Mouse (Mus musculus): Measurements from ENCODE around the gene Gstp1.

Gene Gstp1

GRCm38 (mm10) chr19:4003112-4003511 is 34.7 kb downstream of the Gstp1 start, which contains the start of gene Doc2g:
TSS of gene Doc2g (plus strand) at chr19:4003313.
- intact Hi-C loops (cut with DNase I): no loop called here

DNA sequence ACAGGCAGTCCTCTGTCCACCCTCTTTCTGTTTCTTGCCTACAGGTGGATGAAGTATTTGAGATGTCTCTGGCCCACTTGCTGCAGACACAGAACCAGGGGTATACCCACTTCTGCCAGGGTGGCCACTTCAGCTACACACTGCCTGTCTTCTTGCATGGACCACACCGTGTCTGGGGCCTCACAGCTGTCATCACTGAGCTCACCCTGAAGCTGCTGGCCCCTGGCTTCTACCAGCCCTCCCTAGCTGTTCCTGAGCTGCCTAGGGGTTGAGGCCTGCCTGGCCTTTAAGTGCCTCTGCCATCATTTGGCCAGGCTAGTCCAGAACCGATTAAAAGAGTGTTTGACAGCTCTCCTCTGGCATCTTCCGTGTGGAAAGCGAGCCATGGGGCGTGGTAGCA is 36.0 kb downstream of the Gstp1 start:
- intact Hi-C loops (cut with DNase I): no loop called here

- intact Hi-C loops (cut with DNase I): no loop called here
Measured at GRCm38 (mm10) chr19:4000949-4001525, 36.7 kb downstream of the Gstp1 start.

DNA sequence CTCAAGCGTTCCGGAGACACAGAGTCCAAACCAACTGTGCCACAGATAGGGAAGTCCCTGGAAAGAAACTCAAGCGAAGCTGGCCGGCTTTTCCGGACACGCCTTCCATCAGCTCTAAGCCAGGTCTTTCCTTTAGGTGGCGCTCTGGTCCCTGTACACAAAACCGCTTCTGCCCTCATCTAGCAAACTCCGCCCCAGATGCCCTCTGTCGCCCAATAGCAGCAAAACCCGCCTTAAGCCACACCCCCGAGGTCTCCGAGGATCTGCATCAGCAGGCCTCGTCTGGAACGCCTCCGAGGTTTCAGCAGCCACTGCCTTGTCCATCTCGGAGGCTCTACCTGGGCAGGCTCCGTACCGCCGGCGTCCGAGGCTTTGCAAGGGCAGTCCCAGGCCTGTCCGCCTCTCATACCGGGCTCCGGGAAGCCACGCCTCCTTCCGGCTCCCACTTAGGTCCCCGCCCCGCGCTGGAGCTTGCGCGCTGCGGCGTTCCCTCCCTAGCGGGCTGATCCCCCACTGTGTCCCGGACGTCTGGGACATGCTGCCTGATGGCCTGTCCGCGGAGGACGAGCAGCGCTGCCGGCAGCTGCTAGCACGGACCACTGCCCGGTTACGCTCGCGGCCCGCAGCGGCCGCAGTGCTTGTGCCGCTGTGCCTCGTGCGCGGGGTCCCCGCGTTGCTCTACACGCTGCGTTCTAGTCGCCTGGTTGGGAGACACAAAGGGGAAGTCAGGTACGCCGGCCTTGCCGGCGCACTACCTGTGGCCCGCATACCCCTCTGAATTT is 37.5 kb downstream of the Gstp1 start, which contains the start of the genes Nudt8 and Gm49405:
Gene Nudt8, plus strand, starts transcription at position 462 of the 782 bp plus-strand sequence.
Gene Gm49405, plus strand, starts transcription at position 508 of the 782 bp plus-strand sequence.
- intact Hi-C loops (cut with DNase I): no loop called here

DNA sequence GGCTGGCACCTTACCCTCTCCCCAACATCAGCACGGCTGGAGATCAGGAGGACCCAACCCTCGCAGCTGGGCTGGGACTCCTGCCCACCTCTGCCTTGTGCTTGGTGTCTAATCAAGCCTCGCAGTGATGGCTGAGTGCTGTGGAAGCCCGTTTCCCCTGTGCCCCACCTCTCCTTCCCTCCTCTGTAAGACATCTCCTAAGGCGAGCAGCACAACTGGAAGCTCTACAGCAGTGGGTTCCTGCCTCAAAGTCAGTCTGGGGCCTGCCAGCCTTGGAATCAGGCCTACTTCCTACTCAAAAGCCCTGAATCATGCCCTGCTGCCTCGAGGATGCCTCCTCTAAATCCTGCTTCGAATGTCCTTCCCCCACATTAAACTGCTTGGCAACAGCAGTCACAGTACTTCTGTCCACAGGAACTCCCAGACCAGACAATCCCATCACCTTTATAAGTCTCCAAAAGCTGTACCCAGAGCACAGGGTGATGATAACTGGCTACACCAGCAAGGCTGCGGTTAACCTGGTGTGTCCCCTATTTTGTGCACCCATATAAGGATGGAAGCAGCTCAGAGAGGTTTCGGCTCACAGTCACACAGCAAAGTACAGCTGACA is 38.6 kb downstream of the Gstp1 start:
- intact Hi-C loops (cut with DNase I): no loop called here

GRCm38 (mm10) chr19:3998335-3998734 is 39.5 kb downstream of the Gstp1 start:
- intact Hi-C loops (cut with DNase I): no loop called here

DNA sequence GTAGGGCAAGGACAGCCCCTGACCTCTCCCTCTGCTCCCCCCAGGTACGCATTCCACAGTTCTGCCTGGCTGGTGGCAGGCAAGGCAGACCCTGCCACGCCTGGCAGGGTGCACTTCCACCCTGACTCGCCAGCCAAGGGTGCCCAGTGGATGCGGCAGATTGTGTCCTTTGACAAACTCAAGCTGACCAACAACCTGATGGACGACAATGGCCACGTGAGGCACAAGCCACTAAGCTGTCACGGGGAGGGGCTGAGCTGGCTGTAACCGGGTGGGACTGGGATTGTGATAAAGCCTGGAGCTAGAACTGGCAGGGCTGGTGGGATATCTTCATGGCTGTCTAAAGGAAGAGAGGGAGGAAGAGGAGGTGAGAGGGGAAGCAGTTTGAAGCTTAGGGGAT is 40.6 kb downstream of the Gstp1 start:
- intact Hi-C loops (cut with DNase I): no loop called here

GRCm38 (mm10) chr19:3996747-3997146 is 41.0 kb downstream of the Gstp1 start:
- intact Hi-C loops (cut with DNase I): no loop called here

GRCm38 (mm10) chr19:3996106-3996505 is 41.7 kb downstream of the Gstp1 start:
- intact Hi-C loops (cut with DNase I): no loop called here

DNA sequence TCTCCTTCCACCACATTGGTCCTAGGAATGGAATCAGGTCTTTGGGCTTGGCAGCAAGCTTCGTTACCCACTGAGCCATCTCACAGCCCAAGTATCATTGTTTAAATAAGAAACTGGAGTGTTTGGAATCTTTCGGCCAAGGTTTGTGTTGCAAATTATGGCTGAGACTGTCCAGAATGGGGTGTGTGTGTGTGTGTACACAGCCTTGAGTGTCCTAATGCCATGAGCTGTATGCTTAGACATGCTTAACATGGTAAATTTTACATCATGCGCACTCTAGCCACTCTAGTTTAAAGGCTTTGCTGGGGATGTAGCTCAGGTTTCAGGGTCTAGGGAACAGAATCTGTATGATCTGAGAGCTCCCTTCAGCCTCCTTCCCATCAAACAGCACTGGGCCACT is 42.3 kb downstream of the Gstp1 start:
- intact Hi-C loops (cut with DNase I): no loop called here

GRCm38 (mm10) chr19:3994932-3995331 is 42.9 kb downstream of the Gstp1 start:
- intact Hi-C loops (cut with DNase I): no loop called here

GRCm38 (mm10) chr19:3992416-3992815 is 45.4 kb downstream of the Gstp1 start, which contains the start of gene Tbx10:
TSS of gene Tbx10 (plus strand) at chr19:3992752.
- intact Hi-C loops (cut with DNase I): no loop called here

DNA sequence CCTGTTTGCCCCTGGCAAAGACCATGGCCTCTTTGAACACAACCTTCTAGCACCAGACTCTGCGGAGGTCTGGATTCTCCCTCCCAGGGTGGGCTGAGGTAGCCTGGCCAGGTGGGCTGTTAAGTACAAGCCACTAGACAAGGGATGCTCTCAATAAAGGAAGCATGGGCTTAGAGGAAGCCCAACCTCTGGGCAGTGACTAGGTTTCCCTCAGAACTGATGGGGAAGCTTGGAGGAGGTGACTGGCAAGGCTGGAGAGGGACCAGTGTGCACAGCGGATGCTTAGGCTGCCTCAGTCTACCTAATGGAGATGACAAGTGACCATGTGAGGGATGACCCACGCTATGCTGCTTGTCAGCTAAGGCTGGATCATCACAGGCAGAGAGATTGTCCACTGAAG is 45.8 kb downstream of the Gstp1 start:
- intact Hi-C loops (cut with DNase I): no loop called here

DNA sequence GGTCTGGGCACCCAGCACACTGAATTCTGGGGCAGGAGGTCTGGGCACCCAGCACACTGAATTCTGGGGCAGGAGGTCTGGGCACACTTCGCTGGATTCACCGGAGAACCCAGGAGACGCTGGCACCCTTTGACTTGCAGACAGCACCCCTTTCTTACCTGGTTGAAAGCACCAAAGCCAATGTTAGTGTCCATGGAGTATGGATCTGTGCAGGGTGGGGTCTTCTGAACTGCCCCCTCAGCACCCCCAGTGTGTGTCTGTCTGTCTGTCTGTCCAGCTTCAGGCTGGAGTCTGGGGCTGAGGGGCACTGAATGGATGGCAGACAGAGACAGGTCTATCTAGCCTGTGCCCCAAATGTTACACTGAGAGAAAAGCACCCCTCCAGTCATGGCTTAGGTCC is 46.2 kb downstream of the Gstp1 start:
- intact Hi-C loops (cut with DNase I): no loop called here

GRCm38 (mm10) chr19:3990804-3991203 is 47.0 kb downstream of the Gstp1 start:
- intact Hi-C loops (cut with DNase I): no loop called here

GRCm38 (mm10) chr19:3988750-3989149 is 49.0 kb downstream of the Gstp1 start:
- intact Hi-C loops (cut with DNase I): no loop called here

- intact Hi-C loops (cut with DNase I): no loop called here
Measured at GRCm38 (mm10) chr19:3988066-3988465, 49.7 kb downstream of the Gstp1 start.

- intact Hi-C loops (cut with DNase I): no loop called here
Measured at GRCm38 (mm10) chr19:3986334-3986733, 51.5 kb downstream of the Gstp1 start, which contains the start of gene Acy3. TSS of gene Acy3 (plus strand) at chr19:3986570.
